Mouse (Mus musculus): Measurements from ENCODE around the gene Olfr859.
"Not testable (repeated sequence)": the region's sequence is repeated elsewhere in the genome, so short reads cannot be mapped to it uniquely, and the experiment has no call there.

Olfr859 gene

GRCm38 (mm10) chr9:19804606-19805005, at the start of gene Olfr859:
Olfr859 (plus strand) TSS chr9:19804906.
- not testable (repeated sequence) for DNase-seq

- DNase-seq = no peak
Measured at GRCm38 (mm10) chr9:19769136-19769535, 35.6 kb upstream of the Olfr859 start.

GRCm38 (mm10) chr9:19769701-19770100, 35.0 kb upstream of the Olfr859 start:
- DNase-seq = no peak

GRCm38 (mm10) chr9:19779983-19780382, 24.7 kb upstream of the Olfr859 start, which contains the start of gene Olfr58:
Olfr58 (plus strand) TSS chr9:19780283.
- DNase-seq = no peak

- no peak for DNase-seq
Measured at GRCm38 (mm10) chr9:19803000-19803399, 1.7 kb upstream of the Olfr859 start.

GRCm38 (mm10) chr9:19849647-19850046, 44.9 kb downstream of the Olfr859 start, which contains the start of gene Olfr860:
Olfr860 (minus strand) TSS chr9:19849747.
- DNase-seq = no peak
